Mouse (Mus musculus) heart, embryonic 14.5 days (tissue): ENCODE measurements around the gene Pnn. TPM values are rescaled to one million over a fixed set of nuclear protein-coding genes. Genes with fewer than 3 reads are reported as not detected.
A peak's percentile ranks its signal among the peaks of the same experiment; 100 is the strongest.

ENCODE experiments used
- ATAC-seq: fragments of 200-750 bp; cut with Nextera tagmentation; 2 replicates; pipeline ENCODE4 v1.8.0; 2017; ENCODE audit warnings: low read depth, moderate TSS enrichment; ENCODE audit not compliant: insufficient number of reproducible peaks, insufficient read depth, low FRiP score
- H3K27ac ChIP-seq, 2 experiments: fragments of 200-500 bp in 1 of 2; fragments of 300-500 bp in 1 of 2; sonication (generic) in 1 of 2; replicated peaks in 1 of 2; 2 replicates each; pipeline ENCODE4 v1.5.1; 2012 to 2014; ENCODE audit warnings: low read depth in 2 of 2, low read length in 2 of 2, control low read depth in 1 of 2, mild to moderate bottlenecking in 1 of 2, mixed read lengths in 1 of 2; ENCODE audit not compliant: control insufficient read depth in 1 of 2, insufficient read depth in 1 of 2
- H3K27me3 ChIP-seq: fragments of 300-500 bp; sonication (generic); 2 replicates; pipeline ENCODE4 v1.6.1; 2014; ENCODE audit warnings: mild to moderate bottlenecking, low read length, control low read depth; ENCODE audit not compliant: control insufficient read depth, insufficient read depth
- H3K36me3 ChIP-seq: fragments of 300-500 bp; sonication (generic); 2 replicates; pipeline ENCODE4 v1.6.1; 2014; ENCODE audit warnings: mild to moderate bottlenecking, control low read depth, low read length, mixed read lengths; ENCODE audit not compliant: control insufficient read depth, insufficient read depth
- H3K4me1 ChIP-seq, 2 experiments: fragments of 200-500 bp in 1 of 2; fragments of 300-500 bp in 1 of 2; sonication (generic) in 1 of 2; 2 replicates each; pipeline ENCODE4 v1.6.1; 2012 to 2014; ENCODE audit warnings: low read length in 2 of 2, control low read depth in 1 of 2, mixed read lengths in 1 of 2; ENCODE audit not compliant: control insufficient read depth in 2 of 2, insufficient read depth in 2 of 2
- H3K4me2 ChIP-seq: fragments of 300-500 bp; sonication (generic); 2 replicates; pipeline ENCODE4 v1.6.1; 2014; ENCODE audit warnings: mild to moderate bottlenecking, low read length
- H3K4me3 ChIP-seq, 2 experiments: fragments of 200-500 bp in 1 of 2; fragments of 300-500 bp in 1 of 2; sonication (generic) in 1 of 2; 2 replicates each; pipeline ENCODE4 v1.5.1; 2012 to 2014; ENCODE audit warnings: low read length in 2 of 2, mild to moderate bottlenecking in 2 of 2, control low read depth in 1 of 2, low read depth in 1 of 2, moderate library complexity in 1 of 2; ENCODE audit not compliant: control insufficient read depth in 1 of 2, insufficient read depth in 1 of 2
- H3K9ac ChIP-seq: fragments of 300-500 bp; sonication (generic); 2 replicates; pipeline ENCODE4 v1.6.1; 2014; ENCODE audit warnings: mild to moderate bottlenecking, low read length
- H3K9me3 ChIP-seq: fragments of 300-500 bp; sonication (generic); 2 replicates; pipeline ENCODE4 v1.6.1; 2016; ENCODE audit warnings: low read length, control low read depth; ENCODE audit not compliant: control insufficient read depth
- WGBS: fragments of 180-500 bp; shearing (Covaris S2); extraction: QIAGEN DNeasy Blood & Tissue Kit; methylation state at CpG from one replicate; pipeline ENCODE4 v1.1.7; 2014; 5-methylcytosine and 5-hydroxymethylcytosine counted together
- polyA plus RNA-seq: library from polyadenylated mRNA; unstranded; fragments of >200 nt; fragmentation: Nextera tagmentation; extraction: Ambion mirVana; gene quantifications from 2 replicates; pipeline ENCODE4 v1.2.1, GENCODE M21; 2014

The Pnn gene
- polyA plus RNA-seq, 1 experiment from 2014 or later, result 43.9 TPM

- under 1% methylated on average over 48 of the region's 49 CpGs for WGBS
- Histone ChIP-seq H3K27ac (peak within 1 kb of the TSS; percentile 89 to 95), H3K4me3 (peak within 1 kb of the TSS; percentile 85 to 90), H3K4me2 (peak within 1 kb of the TSS; percentile 77), H3K36me3 (peaks cover 20% of the 10 kb centered on the region), H3K9ac (peak within 1 kb of the TSS; percentile 94), H3K9me3 (no peaks in the 10 kb centered on the region), H3K27me3 (no peaks in the 10 kb centered on the region), H3K4me1 (peaks cover 6 to 13% of the 10 kb centered on the region in 2 experiments; a peak in 3 of 4 replicates)
- ATAC-seq, result peak; percentile 97
These were observed 5.6 kb upstream of the Pnn start, which contains the start of gene Trappc6b for GRCm38 (mm10) chr12:59060993-59061595. Gene Trappc6b, minus strand, starts transcription at chr12:59061472.

GRCm38 (mm10) chr12:59064837-59065236, 1.8 kb upstream of the Pnn start:
- Histone ChIP-seq H3K27me3 (no peaks in the 10 kb centered on the region), H3K36me3 (peaks cover 20% of the 10 kb centered on the region), H3K9me3 (no peaks in the 10 kb centered on the region), H3K9ac (no peak overlapping the region), H3K4me1 (peaks cover 3 to 13% of the 10 kb centered on the region in 2 experiments; a peak in 3 of 4 replicates), H3K4me2 (no peak overlapping the region), H3K4me3 (no peak overlapping the region), H3K27ac (no peak overlapping the region)
- 85% methylated on average over 8 of the region's 8 CpGs for WGBS
- ATAC-seq, result no peak

DNA sequence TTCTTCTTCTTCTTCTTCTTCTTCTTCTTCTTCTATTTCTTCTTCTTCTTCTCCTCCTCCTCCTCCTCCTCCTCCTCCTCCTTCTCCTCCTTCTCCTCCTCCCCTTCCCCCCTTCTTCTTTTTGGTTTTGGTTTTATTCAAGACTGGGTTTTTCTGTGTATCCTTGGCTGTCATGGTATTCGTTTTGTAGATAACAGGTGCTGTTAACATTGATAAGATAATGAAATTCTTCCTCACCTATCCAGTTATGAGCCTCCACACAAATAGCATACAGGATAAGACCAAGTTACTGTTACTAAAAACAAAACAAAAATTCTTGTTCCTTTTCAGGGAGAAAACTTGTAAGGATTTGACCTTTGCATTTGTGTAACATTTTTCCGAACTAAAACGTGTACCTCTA, 908 bp upstream of the Pnn start:
- Histone ChIP-seq H3K4me3 (peak overlapping the region in 1 of 2 experiments; percentile 100; a peak in 2 of 4 replicates), H3K9ac (peak overlapping the region; percentile 71; the same call in 1 of the 2 replicates), H3K36me3 (peaks cover 30% of the 10 kb centered on the region), H3K27me3 (no peaks in the 10 kb centered on the region), H3K4me2 (peak overlapping the region; percentile 69), H3K9me3 (no peaks in the 10 kb centered on the region), H3K4me1 (peaks cover 0 to 8% of the 10 kb centered on the region in 2 experiments; a peak in 2 of 4 replicates), H3K27ac (peak overlapping the region; percentile 88 to 98; a peak in 3 of 4 replicates)
- 43% methylated on average over 3 of the region's 3 CpGs for WGBS
- no peak for ATAC-seq

DNA sequence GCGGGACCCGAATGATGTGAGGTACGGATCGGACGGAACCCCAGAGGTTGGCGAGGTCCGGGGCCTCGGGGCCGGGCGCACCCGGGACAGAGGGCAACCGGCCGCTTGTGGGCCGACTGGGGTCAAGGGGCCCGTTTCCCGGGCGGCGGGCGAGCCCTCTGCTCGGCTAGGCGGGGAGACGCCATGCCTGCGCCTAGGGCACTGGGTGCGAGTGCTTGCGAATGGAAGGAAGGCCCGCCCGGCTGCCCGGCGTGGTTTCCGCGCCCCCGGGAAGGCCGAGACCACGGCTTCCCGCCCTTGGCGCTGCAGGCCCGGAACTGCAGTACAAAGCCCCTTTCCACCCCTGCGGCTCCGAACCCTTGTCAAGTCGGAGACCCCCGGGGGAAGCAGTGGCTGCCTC, 411 bp downstream of the Pnn start:
- H3K36me3 ChIP-seq, result peaks cover 43% of the 10 kb centered on the region
- peak; percentile 18 for ATAC-seq
- H3K9ac ChIP-seq, result peak overlapping the region; percentile 100
- H3K4me2 ChIP-seq, result peak overlapping the region; percentile 92
- WGBS, result under 1% methylated on average over 41 of the region's 41 CpGs
- H3K4me1 ChIP-seq, result peaks cover 0 to 8% of the 10 kb centered on the region in 2 experiments; a peak in 2 of 4 replicates
- H3K9me3 ChIP-seq, result no peaks in the 10 kb centered on the region
- no peaks in the 10 kb centered on the region for H3K27me3 ChIP-seq
- H3K27ac ChIP-seq, result peak overlapping the region; percentile 88
- peak overlapping the region; percentile 80 to 100 for H3K4me3 ChIP-seq

DNA sequence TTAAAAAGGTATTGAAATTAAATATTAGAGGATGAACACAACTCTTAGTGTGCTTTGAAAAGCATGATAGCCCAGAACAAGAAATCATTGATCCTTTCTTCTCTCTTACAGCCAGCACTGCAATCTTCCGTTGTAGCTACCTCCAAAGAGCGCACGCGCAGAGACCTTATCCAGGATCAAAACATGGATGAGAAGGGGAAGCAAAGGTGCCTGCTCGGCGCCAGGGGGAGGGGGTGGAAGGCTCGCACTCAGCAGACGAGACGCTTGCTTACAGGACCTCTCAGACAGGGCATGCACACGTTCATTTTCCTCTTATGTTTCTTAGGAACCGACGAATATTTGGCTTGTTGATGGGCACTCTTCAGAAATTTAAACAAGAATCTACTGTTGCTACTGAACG, 2.1 kb downstream of the Pnn start:
- WGBS, result 93% methylated on average over 13 of the region's 13 CpGs
- Histone ChIP-seq H3K4me3 (no peak overlapping the region), H3K36me3 (peaks cover 55% of the 10 kb centered on the region), H3K27me3 (no peaks in the 10 kb centered on the region), H3K9me3 (no peaks in the 10 kb centered on the region), H3K4me2 (no peak overlapping the region), H3K9ac (no peak overlapping the region), H3K27ac (no peak overlapping the region), H3K4me1 (peaks cover 0 to 8% of the 10 kb centered on the region in 2 experiments; a peak in 2 of 4 replicates)
- no peak for ATAC-seq

DNA sequence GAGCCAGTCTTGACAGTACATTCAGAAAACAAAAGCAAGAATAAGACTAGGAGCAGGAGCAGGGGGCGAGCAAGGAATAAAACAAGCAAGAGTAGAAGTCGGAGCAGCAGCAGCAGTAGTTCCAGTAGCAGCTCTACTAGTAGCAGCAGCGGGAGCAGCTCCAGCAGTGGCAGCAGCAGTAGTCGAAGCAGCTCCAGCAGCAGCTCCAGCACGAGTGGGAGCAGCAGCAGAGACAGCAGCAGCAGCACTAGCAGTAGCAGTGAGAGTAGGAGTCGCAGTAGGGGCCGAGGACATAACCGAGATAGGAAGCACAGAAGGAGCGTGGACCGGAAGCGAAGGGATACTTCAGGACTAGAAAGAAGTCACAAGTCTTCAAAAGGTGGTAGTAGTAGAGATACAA, 5.6 kb downstream of the Pnn start:
- no peak for ATAC-seq
- 77% methylated on average over 11 of the region's 11 CpGs for WGBS
- no peak overlapping the region for H3K9ac ChIP-seq

DNA sequence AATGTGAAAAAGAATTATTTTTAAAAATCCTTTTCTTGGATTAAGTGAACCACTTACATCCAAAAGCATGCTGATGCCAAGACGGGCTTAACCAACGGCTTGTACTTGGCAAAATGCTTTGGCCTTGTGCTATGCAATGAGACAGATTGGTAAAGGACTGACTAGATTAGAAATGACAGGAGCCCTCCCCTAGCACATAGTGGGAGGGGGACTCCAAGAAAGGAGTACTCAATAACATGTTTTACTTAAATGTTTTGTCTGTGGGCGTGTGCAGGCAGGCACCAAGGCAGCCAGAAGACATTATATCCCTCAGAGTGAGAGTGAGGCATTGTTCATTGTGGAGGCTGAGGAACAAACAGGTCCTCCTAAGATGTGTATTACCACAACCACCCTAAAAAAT, 7.4 kb downstream of the Pnn start:
- Histone ChIP-seq H3K27ac (no peak overlapping the region), H3K9me3 (no peaks in the 10 kb centered on the region), H3K4me2 (no peak overlapping the region), H3K4me1 (no peaks in the 10 kb centered on the region), H3K36me3 (peaks cover 57% of the 10 kb centered on the region), H3K4me3 (no peak overlapping the region), H3K27me3 (no peaks in the 10 kb centered on the region), H3K9ac (no peak overlapping the region)
- WGBS, result 83% methylated on average over 3 of the region's 3 CpGs
- ATAC-seq, result no peak

More for the DNA sequence above, 5.6 kb downstream of the Pnn start:
- H3K4me3 ChIP-seq, result no peak overlapping the region
- H3K36me3 ChIP-seq, result peaks cover 69% of the 10 kb centered on the region
- H3K9me3 ChIP-seq, result no peaks in the 10 kb centered on the region
- peaks cover 0 to 8% of the 10 kb centered on the region in 2 experiments; a peak in 2 of 4 replicates for H3K4me1 ChIP-seq
- no peak overlapping the region for H3K27ac ChIP-seq
- H3K4me2 ChIP-seq, result no peak overlapping the region
- H3K27me3 ChIP-seq, result no peaks in the 10 kb centered on the region
